8 mouse cellular contexts compared by ENCODE assay signal in genomic region chr19:44723611-44724440, GRCm38 (mm10). TPM values are rescaled to one million over a fixed set of nuclear protein-coding genes. Genes with fewer than 3 reads are reported as not detected.
DNase-seq lines count a peak whose midpoint lies in the region; ATAC-seq lines count a peak whose summit lies in the region.

No protein-coding gene starts in this region.

- H3K4me3 ChIP-seq in lung, embryonic 16.5 days (ENCODE audit: low read length) = peak overlapping the region; percentile 38
- H3K4me3 ChIP-seq in forebrain, embryonic 13.5 days = peak overlapping the region; percentile 32
- H3K4me3 ChIP-seq in neural tube, embryonic 14.5 days (ENCODE audit: low read depth, low read length) = peak overlapping the region; percentile 7; the same call in 1 of the 2 replicates

- no peaks in the 10 kb centered on the region for H3K9me3 ChIP-seq in lung, embryonic 16.5 days (ENCODE audit: control insufficient read depth, low read length)
- H3K9me3 ChIP-seq in forebrain, embryonic 13.5 days (replicated peaks) = no peaks in the 10 kb centered on the region
- H3K9me3 ChIP-seq in neural tube, embryonic 14.5 days (ENCODE audit: control insufficient read depth, low read length) = no peaks in the 10 kb centered on the region

- DNase-seq in lung, postnatal 10 days = no peak
- DNase-seq in kidney, postnatal 14 days = peak; percentile 45
- DNase-seq in urinary bladder, postnatal 4 days (ENCODE audit: low spot score in 2 of 2) = no peak

- no peak overlapping the region for H3K27ac ChIP-seq in lung, embryonic 16.5 days (ENCODE audit: low read length)
- no peak overlapping the region for H3K27ac ChIP-seq in forebrain, embryonic 13.5 days
- H3K27ac ChIP-seq in neural tube, embryonic 14.5 days (ENCODE audit: low read depth, low read length) = peak overlapping the region; percentile 57

- H3K4me2 ChIP-seq in lung, embryonic 16.5 days (ENCODE audit: low read depth, low read length) = peak overlapping the region; percentile 58
- peak overlapping the region; percentile 58 for H3K4me2 ChIP-seq in forebrain, embryonic 13.5 days
- H3K4me2 ChIP-seq in neural tube, embryonic 14.5 days (ENCODE audit: low read depth, low read length) = peak overlapping the region; percentile 42

- peak overlapping the region; percentile 28; the same call in 1 of the 2 replicates for H3K9ac ChIP-seq in lung, embryonic 16.5 days (ENCODE audit: low read length)
- 0 out of 2 replicates have a peak overlapping the region, but pooled peaks have one; percentile 37 for H3K9ac ChIP-seq in forebrain, embryonic 13.5 days
- peak overlapping the region; percentile 16; the same call in 1 of the 2 replicates for H3K9ac ChIP-seq in neural tube, embryonic 14.5 days (replicated peaks; ENCODE audit: low read depth, low read length)

- ATAC-seq in lung, embryonic 16.5 days (ENCODE audit: low read depth) = 0 out of 2 replicates have a peak, but pooled peaks have one; percentile 13
- ATAC-seq in forebrain, embryonic 13.5 days = 0 out of 2 replicates have a peak, but pooled peaks have one; percentile 17
- peak; percentile 31; the same call in 1 of the 2 replicates for ATAC-seq in neural tube, embryonic 14.5 days (ENCODE audit: low read depth)
- no peak for ATAC-seq in frontal cortex, adult (ENCODE audit: low TSS enrichment)
- no peak for ATAC-seq in erythroid progenitor cell, adult 5-6 weeks (replicated peaks; ENCODE audit: low FRiP score, poor library complexity, severe bottlenecking)

- no peaks in the 10 kb centered on the region for H3K36me3 ChIP-seq in lung, embryonic 16.5 days (ENCODE audit: control insufficient read depth, insufficient read depth, low read length)
- H3K36me3 ChIP-seq in forebrain, embryonic 13.5 days (ENCODE audit: poor library complexity, severe bottlenecking) = no peaks in the 10 kb centered on the region
- no peaks in the 10 kb centered on the region for H3K36me3 ChIP-seq in neural tube, embryonic 14.5 days (ENCODE audit: control insufficient read depth, insufficient read depth, low read length)

- 2% methylated on average over 35 of the region's 36 CpGs for WGBS in lung, embryonic 16.5 days
- under 1% methylated on average over 36 of the region's 36 CpGs for WGBS in forebrain, embryonic 13.5 days
- WGBS in neural tube, embryonic 14.5 days = under 1% methylated on average over 36 of the region's 36 CpGs

- H3K27me3 ChIP-seq in lung, embryonic 16.5 days (ENCODE audit: control insufficient read depth, insufficient read depth, low read depth, low read length) = peaks cover 61% of the 10 kb centered on the region
- H3K27me3 ChIP-seq in forebrain, embryonic 13.5 days = peaks cover 89% of the 10 kb centered on the region
- H3K27me3 ChIP-seq in neural tube, embryonic 14.5 days (ENCODE audit: control insufficient read depth, insufficient read depth, low read length) = peaks cover 30% of the 10 kb centered on the region

- peaks cover 19% of the 10 kb centered on the region for H3K4me1 ChIP-seq in lung, embryonic 16.5 days (replicated peaks; ENCODE audit: control insufficient read depth, insufficient read depth, low read length)
- peaks cover 29% of the 10 kb centered on the region for H3K4me1 ChIP-seq in forebrain, embryonic 13.5 days
- peaks cover 19% of the 10 kb centered on the region for H3K4me1 ChIP-seq in neural tube, embryonic 14.5 days (ENCODE audit: control insufficient read depth, insufficient read depth, low read length)

RNA-seq across cellular contexts. Expression of gene Pax2, which starts 32.0 kb away (rescaled TPM):
- 0.05 TPM in 1 of 2 replicates, not detected in the other for polyA plus RNA-seq in lung, embryonic 16.5 days (2015; fragmentation: Nextera tagmentation; extraction: Ambion mirVana)
- 0.05 TPM in 1 of 2 replicates, not detected in the other for polyA plus RNA-seq in forebrain, embryonic 13.5 days (2015; fragmentation: Nextera tagmentation; extraction: Ambion mirVana)
- polyA plus RNA-seq in neural tube, embryonic 14.5 days (2014; fragmentation: Nextera tagmentation; extraction: Ambion mirVana) = 23.8 and 27.0 TPM in 2 replicates
- not detected in 2 replicates for total RNA-seq in erythroid progenitor cell, adult 5-6 weeks (2015; ENCODE audit: low replicate concordance)
- not detected in 2 replicates for total RNA-seq in erythroid progenitor cell, adult 5-6 weeks (2017; ENCODE audit: low replicate concordance)

Comparison
In these comparisons a context has a peak if more than half of its experiments do, and no peak if none do; other contexts are left out.
1. ATAC-seq: peak in lung, embryonic 16.5 days (single experiment), forebrain, embryonic 13.5 days (single experiment) and neural tube, embryonic 14.5 days (single experiment); none in frontal cortex, adult (single experiment) and erythroid progenitor cell, adult 5-6 weeks (single experiment).
2. RNA of gene Pax2, which starts 32.0 kb away (polyA plus RNA-seq): 23.8 to 27.0 TPM in neural tube, embryonic 14.5 days; 0.05 TPM in forebrain, embryonic 13.5 days and 0.05 TPM in lung, embryonic 16.5 days; every median in the first group is over 10 times any median in the second.
3. Peak in every context shown above with its lines, with median percentiles within 50 percentile points of each other: H3K4me2 ChIP-seq, H3K4me3 ChIP-seq and H3K9ac ChIP-seq.